Mouse (Mus musculus) erythroblast, embryonic 14.5 days (primary cell): ENCODE measurements at regions not wholly inside any gene's neighbourhood (a gene's known extent, or its start where the extent isn't known, plus 50 kb on each side); places are given as distances from the start of the nearest gene placed in this dataset.

ENCODE experiments used
- GATA1 ChIP-seq: IDR thresholded peaks from 2 replicates; pipeline ENCODE4 v1.6.1; 2012; ENCODE audit warnings: low read length, inconsistent platforms, mixed read lengths
- TAL1 ChIP-seq: IDR thresholded peaks from 3 replicates; pipeline ENCODE4 v1.6.1; 2012; ENCODE audit warnings: low read length, inconsistent platforms, mixed read lengths

GRCm38 (mm10) chr1:23264251-23264650, 133.3 kb downstream of the Ogfrl1 start:
- no peak for TF ChIP-seq GATA1
- TF ChIP-seq TAL1 = no peak
